Mouse (Mus musculus): Measurements from ENCODE around the gene Ugt1a8.

DNA sequence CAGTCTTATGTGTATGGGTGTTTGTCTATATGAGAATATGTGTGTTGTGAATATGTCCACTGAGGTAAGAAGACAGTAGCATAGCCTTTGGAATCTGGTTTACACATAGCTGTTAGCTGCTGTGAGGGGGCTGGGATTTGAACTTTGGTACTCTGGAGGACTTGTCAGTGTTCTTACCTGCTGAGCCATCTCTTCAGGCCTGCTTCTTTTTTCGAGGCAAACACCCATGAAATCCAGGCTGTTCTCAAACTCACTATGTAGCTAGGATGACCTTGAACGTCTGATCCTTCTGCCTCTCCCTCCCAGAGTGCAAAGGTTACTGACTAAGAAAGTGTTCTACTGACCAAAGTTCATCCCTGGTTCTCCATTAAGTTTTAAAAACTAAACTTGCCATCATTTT lies 18.0 kb downstream of the Ugt1a8 start:
- TF ChIP-seq POLR2A (IDR thresholded peaks at IDR 0.05; ENCODE audit: insufficient read depth, low read depth, low read length) (no peak), CTCF (IDR thresholded peaks at IDR 0.05) (no peak), EP300 (IDR thresholded peaks at IDR 0.05; ENCODE audit: insufficient read depth, low read depth, low read length) (no peak)
